ENCODE assay signal across 7 mouse cellular contexts in genomic region chr12:71832225-71832624, GRCm38 (mm10). TPM values are rescaled to one million over a fixed set of nuclear protein-coding genes. Genes with fewer than 3 reads are reported as not detected.
DNase-seq lines count a peak whose midpoint lies in the region; ATAC-seq and TF ChIP-seq lines count a peak whose summit lies in the region.

No protein-coding gene starts in this region.

- peaks cover 54% of the 10 kb centered on the region for H3K4me1 ChIP-seq in hindbrain, embryonic 15.5 days (replicated peaks)

- intact Hi-C loops in left cerebral cortex, adult 2 months (cut with DNase I), result loop anchor here (5.0 kb wide), 4 partner anchors 35 to 150 kb away; no protein-coding TSS in a partner anchor

- no peaks in the 10 kb centered on the region for H3K36me3 ChIP-seq in hindbrain, embryonic 15.5 days
- no peaks in the 10 kb centered on the region for H3K36me3 ChIP-seq in macrophage (ENCODE audit: inconsistent target)

- WGBS in hindbrain, embryonic 15.5 days, result under 1% methylated on average over 12 of the region's 12 CpGs
- WGBS in macrophage (ENCODE audit: missing documents), result 4% methylated on average over 12 of the region's 12 CpGs

- H3K9ac ChIP-seq in hindbrain, embryonic 15.5 days, result peak overlapping the region; percentile 98

- DNase-seq in adrenal gland, adult (ENCODE audit: inconsistent age in 2 of 2, low spot score in 1 of 2), result peak; percentile 65 to 83
- peak; percentile 54 for DNase-seq in gastrocnemius, adult 18-20 months (ENCODE audit: low spot score)
- DNase-seq in left cerebral cortex, adult 2 months (ENCODE audit: extremely low spot score in 1 of 2, low spot score in 2 of 2), result peak; percentile 55 to 68
- peak; percentile 88 to 92 for DNase-seq in right cerebral cortex, postnatal 10 days (ENCODE audit: low spot score in 2 of 2)

- ATAC-seq in common myeloid progenitor, adult 5-6 weeks (replicated peaks; ENCODE audit: low read depth, poor library complexity, severe bottlenecking), result peak; percentile 46
- ATAC-seq in hindbrain, embryonic 15.5 days (ENCODE audit: low FRiP score, low read depth), result no peak

- peak overlapping the region; percentile 85 for H3K4me3 ChIP-seq in hindbrain, embryonic 15.5 days
- peak overlapping the region; percentile 98 for H3K4me3 ChIP-seq in left cerebral cortex, adult 2 months
- peak overlapping the region; percentile 56 for H3K4me3 ChIP-seq in macrophage (ENCODE audit: inconsistent target)

- H3K79me2 ChIP-seq in macrophage (ENCODE audit: inconsistent target), result peaks cover 56% of the 10 kb centered on the region

- H3K27me3 ChIP-seq in hindbrain, embryonic 15.5 days, result no peaks in the 10 kb centered on the region; the same call in 1 of the 2 replicates

- peak overlapping the region; percentile 68 for H3K4me2 ChIP-seq in hindbrain, embryonic 15.5 days

- H3K27ac ChIP-seq in hindbrain, embryonic 15.5 days (replicated peaks), result peak overlapping the region; percentile 93
- peak overlapping the region; percentile 95 for H3K27ac ChIP-seq in left cerebral cortex, adult 2 months
- no peak overlapping the region for H3K27ac ChIP-seq in macrophage

- no peaks in the 10 kb centered on the region for H3K9me3 ChIP-seq in hindbrain, embryonic 15.5 days

- TF ChIP-seq CTCF in left cerebral cortex, adult 2 months (IDR thresholded peaks at IDR 0.05), result no peak

RNA-seq across cellular contexts. Expression of gene Daam1, which starts 1.3 kb away (rescaled TPM):
- total RNA-seq in common myeloid progenitor, adult 5-6 weeks (2017), result 20.0 and 20.8 TPM in 2 replicates
- total RNA-seq in gastrocnemius, adult 18-20 months (2021), result 10 to 100 TPM in 1 of 2 experiments, 1 to 10 TPM in 1; 9.5 to 11.7 TPM
- 26.4 and 26.5 TPM in 2 replicates for polyA plus RNA-seq in hindbrain, embryonic 15.5 days (2015; fragmentation: Nextera tagmentation; extraction: Ambion mirVana)
- 10 to 100 TPM; 48.0 to 55.0 TPM for total RNA-seq in left cerebral cortex, adult 2 months (2021)
- 100 to 1,000 TPM in 1 of 26 experiments, 10 to 100 TPM in 25; 23.6 to 164 (median 36.9) TPM for total RNA-seq in macrophage (2018; cell fraction: chromatin; rRNA removed)
- total RNA-seq in macrophage (2018; cell fraction: cytosol; rRNA removed), result 10 to 100 TPM in 17 of 26 experiments, 1 to 10 TPM in 9; 8.7 to 17.1 (median 11.3) TPM
- total RNA-seq in macrophage (2018; cell fraction: nucleus; rRNA removed), result 100 to 1,000 TPM in 1 of 26 experiments, 10 to 100 TPM in 25; 18.9 to 136 (median 25.2) TPM
- 6.5 to 9.8 TPM (median 6.7 TPM) in 3 replicates for polyA plus RNA-seq in macrophage (2018)
